Mouse (Mus musculus) ES-E14 (cell line): Measurements from ENCODE around the gene Usp32. TPM values are rescaled to one million over a fixed set of nuclear protein-coding genes. Genes with fewer than 3 reads are reported as not detected.

Source experiments
- DNase-seq: peaks from one replicate; pipeline ENCODE4 v3.0.0-alpha.2; 2013; ENCODE audit warnings: low read depth, low spot score
- H3K27ac ChIP-seq: 2 replicates; pipeline ENCODE4 v1.5.1; 2012; ENCODE audit warnings: low read depth, mild to moderate bottlenecking, low read length, moderate library complexity, mixed read lengths; ENCODE audit not compliant: poor library complexity, insufficient read depth, severe bottlenecking
- H3K36me3 ChIP-seq: 2 replicates; pipeline ENCODE4 v1.6.1; 2012; ENCODE audit warnings: mild to moderate bottlenecking, low read length, moderate library complexity, mixed read lengths; ENCODE audit not compliant: control insufficient read depth, poor library complexity, insufficient read depth, severe bottlenecking
- H3K4me1 ChIP-seq, 2 experiments: fragments of 150-350 bp in 1 of 2; sonication (generic) in 1 of 2; 2 replicates each; pipeline ENCODE4 v1.6.1; 2012; ENCODE audit warnings: low read length in 2 of 2, mild to moderate bottlenecking in 1 of 2, mixed read lengths in 1 of 2; ENCODE audit not compliant: control insufficient read depth in 2 of 2, insufficient read depth in 2 of 2, poor library complexity in 1 of 2
- H3K4me3 ChIP-seq, 2 experiments: fragments of 150-350 bp in 1 of 2; sonication (generic) in 1 of 2; 2 replicates each; pipeline ENCODE4 v1.5.1; 2012; ENCODE audit warnings: low read length in 2 of 2, low read depth in 1 of 2, mild to moderate bottlenecking in 1 of 2, mixed read lengths in 1 of 2; ENCODE audit not compliant: insufficient read depth in 1 of 2, poor library complexity in 1 of 2, severe bottlenecking in 1 of 2
- H3K9ac ChIP-seq: 2 replicates; pipeline ENCODE4 v1.6.1; 2012; ENCODE audit warnings: low read depth, mild to moderate bottlenecking, low read length, mixed read lengths; ENCODE audit not compliant: poor library complexity, insufficient read depth, severe bottlenecking
- H3K9me3 ChIP-seq: fragments of 150-350 bp; sonication (generic); 2 replicates; pipeline ENCODE4 v1.6.1; 2012; ENCODE audit warnings: low read depth, mild to moderate bottlenecking, low read length; ENCODE audit not compliant: control insufficient read depth, insufficient read depth
- CHD2 ChIP-seq: IDR thresholded peaks from 2 replicates; pipeline ENCODE4 v1.6.1; 2014; ENCODE audit warnings: mild to moderate bottlenecking, low read depth, low read length, inconsistent platforms
- HCFC1 ChIP-seq: IDR thresholded peaks from 2 replicates; pipeline ENCODE4 v1.6.1; 2012; ENCODE audit warnings: low read length, inconsistent platforms, borderline replicate concordance; ENCODE audit not compliant: insufficient read depth
- MAFK ChIP-seq: IDR thresholded peaks from 2 replicates; pipeline ENCODE4 v1.6.1; 2014; ENCODE audit warnings: mild to moderate bottlenecking, low read depth, low read length, inconsistent platforms; ENCODE audit not compliant: insufficient read depth
- ZC3H11A ChIP-seq: IDR thresholded peaks from 2 replicates; pipeline ENCODE4 v1.6.1; 2012; ENCODE audit warnings: low read depth, mild to moderate bottlenecking, inconsistent platforms, low read length, borderline replicate concordance
- ZNF384 ChIP-seq: IDR thresholded peaks from 2 replicates; pipeline ENCODE4 v1.6.1; 2012; ENCODE audit warnings: low read depth, low read length, inconsistent platforms
- in situ Hi-C, 2 experiments: fragments of 600-800 bp; cut with MboI; formaldehyde crosslinking; loops; one replicate each; pipeline ENCODE4 v1.15.1; 2025; ENCODE audit warnings: low sequenced_read_pairs in 2 of 2, inconsistent platforms in 1 of 2; ENCODE audit not compliant: unreplicated experiment in 2 of 2
- total RNA-seq: library from RNA; depleted of rRNA; stranded (reverse); fragments of 300-350 nt; gene quantifications from 2 replicates; pipeline ENCODE4 v1.2.3, GENCODE M21; 2012; rRNA removed

The Usp32 gene
- total RNA-seq, 1 experiment: 20.1 TPM

DNA sequence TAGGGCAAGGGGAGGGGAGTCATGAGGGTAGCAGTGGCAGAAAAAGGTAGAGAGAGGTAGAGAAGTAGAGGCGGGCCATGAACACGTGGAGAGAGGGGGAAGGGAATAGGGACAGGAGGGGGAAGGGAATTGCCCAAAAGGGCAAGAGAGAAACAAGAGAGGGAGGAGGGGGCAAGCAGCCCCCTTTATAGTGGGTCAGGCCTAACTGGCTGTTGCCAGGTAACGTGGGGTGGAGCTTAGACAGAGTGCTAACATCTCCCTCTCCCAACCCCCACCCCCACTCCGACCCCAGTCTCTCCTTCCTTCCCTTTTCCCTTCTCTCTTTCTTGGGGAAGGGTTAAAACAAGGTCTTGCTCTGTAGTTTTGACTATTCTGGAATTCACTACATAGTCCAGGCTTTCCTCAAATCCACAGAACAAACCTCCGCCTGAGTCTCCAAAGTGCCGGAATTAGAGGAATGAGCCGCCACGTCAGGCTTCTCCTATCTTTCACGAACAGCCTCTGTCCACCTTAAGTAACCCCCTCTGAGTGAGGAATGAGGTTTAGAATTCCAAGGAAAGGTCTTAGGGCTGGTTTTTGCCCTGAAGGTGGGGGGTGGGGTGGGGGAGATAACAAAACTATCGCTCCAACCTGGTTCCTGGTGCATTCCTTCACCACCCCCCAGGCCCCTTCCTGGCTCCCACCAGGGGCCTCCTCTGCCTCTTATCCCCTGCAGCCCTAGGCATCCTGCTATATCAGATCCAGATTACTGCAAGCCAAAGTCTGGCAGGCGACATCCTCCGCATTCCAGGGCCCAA, 195.1 kb downstream of the Usp32 start:
- peaks cover 3 to 30% of the 10 kb centered on the region in 2 experiments; a peak in 3 of 4 replicates for H3K4me1 ChIP-seq
- no peaks in the 10 kb centered on the region for H3K9me3 ChIP-seq
- H3K27ac ChIP-seq: peak overlapping the region; percentile 91
- no peaks in the 10 kb centered on the region for H3K36me3 ChIP-seq
- in situ Hi-C loops: no loop called here
- H3K4me3 ChIP-seq: peak overlapping the region; percentile 31 to 58; a peak in 3 of 4 replicates
- no peak for DNase-seq
- peak overlapping the region; percentile 23 for H3K9ac ChIP-seq
- TF ChIP-seq ZNF384 (no peak), ZC3H11A (no peak), CHD2 (no peak; the same call in 1 of the 2 replicates), HCFC1 (no peak), MAFK (no peak)

- H3K4me1 ChIP-seq: peaks cover 3 to 25% of the 10 kb centered on the region in 2 experiments; a peak in 3 of 4 replicates
- H3K4me3 ChIP-seq: peak overlapping the region; percentile 52 to 58; a peak in 3 of 4 replicates
- peak overlapping the region; percentile 91 for H3K27ac ChIP-seq
- peak overlapping the region; percentile 9 for H3K9ac ChIP-seq
- no peak for TF ChIP-seq CHD2
- no peak for TF ChIP-seq ZC3H11A
- peak; percentile 47; the same call in 1 of the 2 replicates for TF ChIP-seq HCFC1
- TF ChIP-seq MAFK: no peak
- in situ Hi-C loops: no loop called here
- no peaks in the 10 kb centered on the region for H3K36me3 ChIP-seq
- H3K9me3 ChIP-seq: no peaks in the 10 kb centered on the region
- peak; percentile 86 for DNase-seq
Observed at GRCm38 (mm10) chr11:84943948-84944347, 196.0 kb downstream of the Usp32 start.

DNA sequence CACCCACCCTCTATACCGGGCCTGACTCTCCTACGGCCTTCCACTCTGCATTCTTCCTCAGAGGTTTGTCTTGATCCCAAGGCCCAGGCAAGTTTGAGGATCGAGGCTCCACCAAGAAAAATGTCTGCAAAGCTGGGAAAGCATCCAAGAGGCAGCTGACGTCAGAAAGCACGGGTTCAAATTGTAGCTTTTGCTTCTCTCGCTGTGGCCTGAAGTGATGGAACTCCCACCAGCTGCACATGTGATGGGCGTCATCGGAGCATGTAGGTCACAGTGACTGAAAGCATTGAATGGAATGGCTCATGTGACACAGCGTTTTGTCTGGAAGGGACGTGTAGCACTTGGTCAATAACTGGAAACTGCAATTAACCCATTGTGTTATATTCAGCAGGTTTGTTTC, 199.8 kb downstream of the Usp32 start:
- H3K4me1 ChIP-seq: no peaks in the 10 kb centered on the region; a peak in 2 of 4 replicates
- no peak overlapping the region for H3K9ac ChIP-seq
- TF ChIP-seq MAFK (no peak), ZNF384 (no peak), HCFC1 (no peak), ZC3H11A (no peak), CHD2 (no peak)
- in situ Hi-C loops: no loop called here
- no peak for DNase-seq
- no peaks in the 10 kb centered on the region for H3K36me3 ChIP-seq
- no peak overlapping the region for H3K4me3 ChIP-seq
- H3K9me3 ChIP-seq: no peaks in the 10 kb centered on the region
- no peak overlapping the region for H3K27ac ChIP-seq

DNA sequence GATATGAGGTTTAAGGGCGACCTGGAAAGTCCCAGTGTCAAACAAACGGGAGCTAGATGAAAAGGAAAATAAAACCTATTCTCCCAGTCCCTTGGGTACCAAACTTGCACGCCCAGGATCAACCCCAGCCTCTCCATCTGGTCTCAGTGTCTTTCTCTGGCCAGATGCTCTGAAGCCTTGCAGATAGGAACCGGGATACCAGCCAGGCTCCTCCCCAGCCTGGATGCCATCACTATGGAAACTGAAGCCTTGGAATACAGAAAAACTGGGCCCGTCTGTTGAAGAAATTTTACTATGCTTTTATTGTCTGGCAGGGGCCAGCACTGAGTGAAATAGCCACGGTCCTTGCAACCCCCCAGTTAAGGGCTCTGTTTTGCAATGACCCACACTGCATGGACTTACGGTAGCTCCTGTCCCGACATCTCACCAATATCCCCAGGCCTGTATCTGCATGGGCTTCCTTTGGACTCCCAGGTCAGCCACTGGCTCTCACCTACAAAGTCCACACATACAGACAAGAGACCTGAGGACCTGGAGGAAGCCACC, 200.4 kb downstream of the Usp32 start:
- in situ Hi-C loops: no loop called here
- TF ChIP-seq MAFK (no peak), HCFC1 (no peak), ZC3H11A (no peak), CHD2 (no peak), ZNF384 (no peak)
- no peak for DNase-seq
- Histone ChIP-seq H3K9me3 (no peaks in the 10 kb centered on the region), H3K4me3 (no peak overlapping the region), H3K36me3 (no peaks in the 10 kb centered on the region), H3K27ac (no peak overlapping the region), H3K4me1 (no peaks in the 10 kb centered on the region; a peak in 2 of 4 replicates), H3K9ac (no peak overlapping the region)

Other genes with a start within 250 kb of the Usp32 start
- 57.4 and 80.4 TPM in 2 replicates for gene Znhit3, start 223.8 kb downstream of the Usp32 start, total RNA-seq
- 17.1 and 17.3 TPM in 2 replicates for gene Car4, start 182.4 kb downstream of the Usp32 start, total RNA-seq
- not detected in 2 replicates for gene 1700125H20Rik, start 30.2 kb upstream of the Usp32 start, total RNA-seq
- 23.6 and 37.2 TPM in 2 replicates for gene Appbp2, start 95.0 kb upstream of the Usp32 start, total RNA-seq
- gene Ppm1d, start 171.1 kb upstream of the Usp32 start, total RNA-seq: 15.4 and 18.2 TPM in 2 replicates
- 23.6 and 26.9 TPM in 2 replicates for gene Bcas3, start 213.0 kb upstream of the Usp32 start, total RNA-seq